Mouse (Mus musculus) kidney, adult 2 months (tissue): Measurements from ENCODE around the gene Elovl5. TPM values are rescaled to one million over a fixed set of nuclear protein-coding genes. Genes with fewer than 3 reads are reported as not detected.
A peak's percentile ranks its signal among the peaks of the same experiment; 100 is the strongest.

Source experiments
- DNase-seq: peaks from one replicate; pipeline ENCODE4 v3.0.0; 2021
- H3K27ac ChIP-seq: fragments of 200-500 bp; 2 replicates; pipeline ENCODE4 v1.5.1; 2012; ENCODE audit warnings: low read depth, low read length, control low read depth, inconsistent platforms; ENCODE audit not compliant: insufficient read depth
- H3K27me3 ChIP-seq: fragments of 200-500 bp; replicated peaks from 2 replicates; pipeline ENCODE4 v1.6.1; 2012; ENCODE audit warnings: mild to moderate bottlenecking, moderate library complexity, low read length, inconsistent platforms; ENCODE audit not compliant: control insufficient read depth, insufficient read depth
- H3K36me3 ChIP-seq: fragments of 200-500 bp; 2 replicates; pipeline ENCODE4 v1.6.1; 2012; ENCODE audit warnings: mild to moderate bottlenecking, moderate library complexity, low read length, inconsistent platforms; ENCODE audit not compliant: control insufficient read depth, insufficient read depth
- H3K4me1 ChIP-seq: fragments of 200-500 bp; 2 replicates; pipeline ENCODE4 v1.6.1; 2011; ENCODE audit warnings: low read length; ENCODE audit not compliant: control insufficient read depth, insufficient read depth
- H3K4me3 ChIP-seq: fragments of 200-500 bp; 2 replicates; pipeline ENCODE4 v1.5.1; 2011; ENCODE audit warnings: mild to moderate bottlenecking, low read depth, low read length, control low read depth; ENCODE audit not compliant: insufficient read depth
- CTCF ChIP-seq: fragments of 200-500 bp; conservative IDR thresholded peaks from 2 replicates; pipeline ENCODE4 v1.5.1; 2011; ENCODE audit warnings: low read depth, mild to moderate bottlenecking, control low read depth, low read length, moderate library complexity, mixed read lengths; ENCODE audit not compliant: insufficient read depth, insufficient read length
- POLR2A ChIP-seq: fragments of 200-500 bp; IDR thresholded peaks from one replicate; pipeline ENCODE4 v1.6.1; 2011; ENCODE audit warnings: low read depth, low read length, control low read depth
- WGBS: fragments of 180-500 bp; shearing (Covaris S2); methylation state at CpG from one replicate; pipeline ENCODE4 v1.1.7; 2018; 5-methylcytosine and 5-hydroxymethylcytosine counted together
- polyA plus RNA-seq: library from polyadenylated mRNA; depleted of rRNA; stranded (reverse); fragments of >200 nt; gene quantifications from 2 replicates; pipeline ENCODE4 v1.2.3, GENCODE M21; 2012; rRNA removed

The Elovl5 gene
- 67.2 and 70.0 TPM in 2 replicates for polyA plus RNA-seq

DNA sequence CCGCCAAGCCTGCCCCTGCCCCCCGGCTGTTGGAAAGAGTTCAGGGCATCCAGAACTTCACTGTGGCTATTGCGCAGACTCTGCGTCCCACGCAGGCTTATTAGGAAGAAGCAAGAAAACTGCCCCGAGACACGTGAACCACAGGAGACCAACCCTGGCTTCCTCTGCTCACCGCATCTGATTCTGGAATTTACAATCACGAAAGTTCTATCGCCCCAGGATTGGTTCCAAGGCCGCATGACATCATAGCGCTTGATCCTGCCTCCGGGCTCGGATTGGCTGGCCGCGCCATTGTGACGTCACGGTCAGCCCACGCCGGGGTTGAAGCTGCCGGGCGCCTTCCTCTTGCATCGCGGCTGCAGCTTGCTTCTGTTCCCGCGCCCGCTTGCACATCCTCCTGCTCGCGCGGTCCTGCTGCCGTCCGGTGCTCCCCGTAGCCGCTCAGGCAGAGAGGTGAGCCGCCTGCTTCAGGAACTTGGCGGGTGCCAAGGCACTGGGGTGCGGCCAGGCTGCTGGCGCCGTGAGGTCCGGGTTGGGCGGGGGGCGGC lies at the start of gene Elovl5:
TSS of gene Elovl5 (plus strand) at position 291 of the 548 bp plus-strand sequence.
- Histone ChIP-seq H3K27ac (peak within 1 kb of the TSS; percentile 61), H3K4me3 (peak within 1 kb of the TSS; percentile 92), H3K36me3 (no peaks in the 10 kb centered on the region), H3K4me1 (peaks cover 5% of the 10 kb centered on the region; the same call in 1 of the 2 replicates), H3K27me3 (no peaks in the 10 kb centered on the region)
- DNase-seq: peak; percentile 99
- WGBS: under 1% methylated on average over 42 of the region's 42 CpGs
- TF ChIP-seq CTCF (no peak), POLR2A (peak; percentile 26)

GRCm38 (mm10) chr9:77891501-77891900 lies 25.7 kb upstream of the Elovl5 start:
- Histone ChIP-seq H3K27ac (no peak overlapping the region), H3K27me3 (no peaks in the 10 kb centered on the region), H3K36me3 (no peaks in the 10 kb centered on the region), H3K4me3 (no peak overlapping the region), H3K4me1 (no peaks in the 10 kb centered on the region)
- WGBS: 65% methylated on average over 4 of the region's 4 CpGs
- TF ChIP-seq CTCF (no peak), POLR2A (no peak)
- DNase-seq: no peak

DNA sequence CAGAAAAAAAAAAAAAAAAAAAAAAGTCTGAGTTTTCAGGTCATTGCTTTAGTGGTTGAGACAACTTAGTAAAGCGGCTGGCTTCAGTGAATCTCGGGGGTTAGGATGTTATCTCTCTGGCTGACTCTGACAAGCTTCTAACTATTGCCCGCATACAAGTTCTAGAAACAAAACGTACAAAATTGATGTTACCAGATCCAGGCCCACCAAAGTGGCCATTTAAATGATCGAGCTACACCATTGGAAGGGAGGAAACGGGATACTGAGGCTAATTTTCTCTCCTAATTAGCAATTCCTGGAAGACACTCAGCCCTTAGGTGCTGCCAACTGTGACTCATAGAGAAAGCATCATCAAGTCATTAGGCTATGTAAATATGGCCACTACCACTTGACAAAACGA lies 18.6 kb upstream of the Elovl5 start:
- 69% methylated on average over 7 of the region's 7 CpGs for WGBS
- Histone ChIP-seq H3K4me3 (no peak overlapping the region), H3K4me1 (no peaks in the 10 kb centered on the region; the same call in 1 of the 2 replicates), H3K27me3 (no peaks in the 10 kb centered on the region), H3K27ac (no peak overlapping the region), H3K36me3 (no peaks in the 10 kb centered on the region)
- DNase-seq: no peak
- no peak for TF ChIP-seq CTCF
- no peak for TF ChIP-seq POLR2A

DNA sequence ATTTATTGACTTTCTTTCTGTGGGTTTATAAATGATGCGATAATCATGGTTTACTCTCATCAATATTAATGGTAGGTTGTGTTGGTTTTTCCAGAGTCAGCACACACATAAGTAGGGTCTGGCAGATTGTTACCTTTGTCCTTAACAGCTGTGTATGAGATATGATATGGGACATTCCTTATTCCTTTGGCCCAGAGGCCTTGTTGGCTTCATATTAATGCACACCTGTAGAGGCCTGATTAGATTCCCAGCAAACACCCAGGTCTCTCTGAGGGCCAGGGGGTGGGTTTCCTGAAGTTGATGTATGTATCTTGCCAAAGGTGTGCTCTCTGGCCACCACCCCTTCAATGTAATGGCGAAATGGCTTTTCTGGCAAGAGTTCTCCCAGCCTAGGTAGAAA lies 13.0 kb upstream of the Elovl5 start:
- no peak for TF ChIP-seq CTCF
- TF ChIP-seq POLR2A: no peak
- Histone ChIP-seq H3K27ac (no peak overlapping the region), H3K36me3 (no peaks in the 10 kb centered on the region), H3K27me3 (no peaks in the 10 kb centered on the region), H3K4me3 (no peak overlapping the region), H3K4me1 (no peaks in the 10 kb centered on the region)
- 93% methylated on average over 2 of the region's 2 CpGs for WGBS
- DNase-seq: no peak

GRCm38 (mm10) chr9:77909572-77910269 lies 7.4 kb upstream of the Elovl5 start:
- Histone ChIP-seq H3K27ac (peak overlapping the region; percentile 99), H3K4me3 (peak overlapping the region; percentile 96), H3K27me3 (no peaks in the 10 kb centered on the region), H3K36me3 (no peaks in the 10 kb centered on the region), H3K4me1 (peaks cover 8% of the 10 kb centered on the region; the same call in 1 of the 2 replicates)
- no peak for TF ChIP-seq POLR2A
- 17% methylated on average over 10 of the region's 10 CpGs for WGBS
- DNase-seq: no peak

DNA sequence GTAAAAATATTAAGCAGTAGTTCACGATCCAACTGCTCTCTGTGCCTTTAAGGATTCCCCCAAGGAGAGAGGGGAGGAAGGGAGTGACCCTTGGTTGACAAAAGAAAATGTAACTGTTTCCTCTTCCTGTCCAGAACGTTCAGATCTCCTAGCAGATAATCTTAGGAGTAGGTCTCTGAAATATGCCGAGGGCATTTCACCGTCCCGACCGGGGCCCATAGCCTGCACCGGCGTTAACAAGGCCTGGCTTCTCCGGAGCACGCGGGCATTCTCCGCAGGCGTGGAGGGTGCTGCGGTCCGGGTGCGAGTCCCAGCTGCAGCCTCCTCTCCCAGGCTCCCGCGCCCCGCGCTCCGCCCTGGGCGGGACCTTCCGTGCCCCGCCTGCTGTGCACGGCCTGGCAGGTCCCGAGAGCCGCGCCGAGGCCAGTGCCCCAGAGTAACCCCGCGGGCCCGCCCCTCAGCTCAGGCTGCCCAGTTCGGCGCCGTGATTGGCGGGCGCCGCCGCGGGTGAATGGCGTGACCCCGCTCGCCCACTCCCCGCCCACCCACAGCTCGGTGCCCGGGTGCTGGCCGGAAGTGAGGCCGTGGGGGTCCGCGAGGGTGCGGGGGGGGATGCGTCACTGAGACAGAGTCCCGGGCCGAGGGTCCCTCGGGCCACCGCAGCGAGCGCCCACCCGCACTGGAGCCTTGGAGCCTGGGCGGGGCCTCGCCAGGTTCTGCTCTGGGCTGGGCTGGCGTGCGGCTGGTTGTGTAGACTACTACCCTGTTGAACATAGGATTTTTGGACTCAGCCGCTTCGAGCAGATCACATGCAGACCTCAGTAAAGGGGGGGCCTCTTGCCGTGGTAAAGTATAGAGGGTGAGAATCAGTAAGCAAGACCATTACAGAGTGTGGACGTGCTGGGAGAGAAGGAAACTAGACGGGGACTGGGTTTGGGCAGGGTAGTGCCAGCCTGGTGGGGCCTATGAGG lies 6.6 kb upstream of the Elovl5 start:
- no peaks in the 10 kb centered on the region for H3K36me3 ChIP-seq
- H3K27me3 ChIP-seq: no peaks in the 10 kb centered on the region
- H3K4me1 ChIP-seq: peaks cover 8% of the 10 kb centered on the region; the same call in 1 of the 2 replicates
- DNase-seq: peak; percentile 98
- TF ChIP-seq POLR2A: peak; percentile 65
- TF ChIP-seq CTCF: no peak
- H3K4me3 ChIP-seq: peak overlapping the region; percentile 96
- peak overlapping the region; percentile 99 for H3K27ac ChIP-seq
- under 1% methylated on average over 68 of the region's 68 CpGs for WGBS
